Mouse (Mus musculus): ENCODE results near the gene Lypd3.
"Not testable (repeated sequence)": the region's sequence is repeated elsewhere in the genome, so short reads cannot be mapped to it uniquely, and the experiment has no call there.

Gene Lypd3

DNA sequence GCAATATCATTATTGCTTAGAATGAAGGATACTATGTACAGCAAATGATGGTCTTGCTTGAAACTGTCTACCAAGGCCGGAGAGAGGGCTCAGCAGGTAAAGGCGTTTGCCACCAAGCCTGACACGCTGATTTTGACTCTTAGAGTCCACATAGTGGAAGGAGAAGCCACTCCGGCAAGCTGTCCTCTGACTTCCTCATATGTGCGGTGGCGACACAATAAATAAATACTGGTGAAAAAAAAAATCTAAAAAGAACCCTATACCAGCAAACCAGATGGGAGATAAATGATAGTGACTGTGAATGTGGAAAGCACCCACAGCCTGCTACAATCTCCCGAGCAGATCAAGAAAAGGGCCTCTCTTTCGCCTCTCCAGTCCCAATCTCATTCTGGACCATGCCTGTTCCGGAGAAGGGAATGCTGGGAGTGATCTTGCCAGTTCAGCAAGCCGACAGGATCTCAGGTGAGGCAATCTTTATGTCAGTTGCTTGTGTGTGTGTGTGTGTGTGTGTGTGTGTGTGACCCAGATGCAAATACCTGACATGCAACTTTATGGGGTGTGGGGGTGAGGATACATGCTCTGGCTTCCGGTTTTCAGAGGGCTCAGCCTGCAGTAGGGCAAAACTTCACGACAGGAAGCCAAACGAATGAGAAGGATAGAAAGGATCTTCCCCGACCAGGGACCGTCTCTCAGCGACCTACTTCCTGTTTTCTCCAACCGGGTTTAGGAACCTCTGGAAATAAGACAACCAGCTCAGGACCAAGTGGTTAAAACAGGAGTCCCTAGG lies 25.0 kb downstream of the Lypd3 start:
- CTCF ChIA-PET, result interaction anchor here (1.0 kb wide), 1 partner anchor 61 kb away, joined by 3 read pairs; no protein-coding TSS in a partner anchor

DNA sequence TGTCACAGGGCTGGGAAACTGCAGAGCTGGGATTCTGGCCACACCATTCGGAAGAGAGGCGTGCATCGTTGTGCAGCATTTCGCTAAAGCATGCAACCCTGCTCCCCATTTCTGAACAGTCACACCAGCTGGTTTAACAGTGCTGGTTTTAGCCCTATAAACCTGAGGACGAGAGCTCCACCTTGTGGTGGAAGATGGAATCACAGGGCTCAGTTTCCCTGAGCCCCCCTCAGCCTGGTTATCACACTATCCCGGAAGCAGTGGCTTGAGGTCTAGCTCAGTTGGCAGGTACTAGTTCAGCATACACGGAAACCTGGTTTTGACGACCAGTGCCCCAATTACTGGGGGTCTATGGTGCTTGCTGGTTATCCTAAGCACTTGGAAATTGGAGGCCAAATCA lies 26.2 kb downstream of the Lypd3 start:
- CTCF ChIA-PET, result interaction anchor here (0.6 to 0.8 kb wide), 2 partner anchors 16 to 50 kb away, joined by 3 to 4 read pairs; no protein-coding TSS in a partner anchor

DNA sequence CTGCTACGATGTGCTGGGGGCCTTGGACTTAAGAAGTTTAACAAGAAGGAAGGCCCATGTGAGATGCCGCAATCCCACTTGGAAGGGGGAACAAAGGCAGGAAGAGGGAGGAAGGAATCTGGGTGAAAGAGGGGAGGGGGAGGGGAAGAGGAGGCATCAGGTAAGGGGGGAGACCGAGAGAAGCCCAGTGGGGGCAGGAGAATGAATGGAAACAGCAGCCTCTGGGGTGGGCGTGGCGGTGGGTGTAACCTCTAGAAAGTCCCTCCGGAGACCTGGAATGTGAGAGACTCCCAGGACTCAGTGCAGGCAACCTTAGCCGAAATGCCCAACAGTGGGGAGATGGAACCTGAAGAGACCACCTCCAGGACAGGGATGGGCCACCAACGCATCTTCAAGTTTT lies 28.0 kb downstream of the Lypd3 start:
- CTCF ChIA-PET, result no interaction called here

DNA sequence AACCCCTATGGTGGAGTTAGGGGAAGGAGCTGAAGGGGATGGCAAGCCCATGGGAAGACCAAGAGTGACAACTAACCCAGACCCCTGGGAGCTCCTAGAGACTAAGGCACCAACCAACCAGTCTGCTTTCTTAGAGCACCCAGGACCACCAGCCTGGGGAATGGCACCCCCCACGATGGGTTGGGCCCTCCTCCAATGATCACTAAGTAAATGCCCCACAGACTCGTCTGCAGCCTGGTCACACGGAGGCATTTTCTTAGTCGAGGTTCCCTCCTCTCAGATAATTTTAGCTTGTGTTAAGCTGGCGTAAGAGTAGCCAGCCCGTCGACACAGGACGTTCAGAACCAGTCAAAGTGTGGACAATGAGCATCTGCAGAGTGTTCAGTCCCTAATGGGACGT lies 28.6 kb downstream of the Lypd3 start:
- CTCF ChIA-PET, result no interaction called here

DNA sequence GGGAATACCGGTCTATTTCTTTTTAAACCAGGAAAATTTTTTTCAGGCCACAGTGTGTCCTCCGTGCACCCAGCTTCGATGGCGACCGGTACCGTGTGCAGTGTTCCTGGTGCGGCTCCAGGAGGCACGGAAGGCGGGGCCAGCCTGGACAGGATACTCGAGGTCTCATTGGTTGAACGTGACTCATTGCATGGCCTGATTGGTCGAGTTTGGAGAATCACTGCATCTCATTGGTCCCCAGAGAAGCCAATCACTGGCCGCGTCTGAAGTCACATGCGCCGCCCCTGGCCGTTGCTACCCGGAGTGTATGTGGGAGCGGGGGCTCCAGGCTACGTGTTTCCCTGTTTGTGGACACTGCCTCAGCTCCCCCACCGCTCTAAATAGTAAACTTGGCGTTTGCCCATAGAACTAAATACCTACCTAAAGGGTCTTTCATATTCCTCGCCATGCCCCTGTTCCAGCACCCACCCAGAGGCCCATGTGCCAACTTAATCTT lies 35.6 kb downstream of the Lypd3 start:
- CTCF ChIA-PET, result no interaction called here

DNA sequence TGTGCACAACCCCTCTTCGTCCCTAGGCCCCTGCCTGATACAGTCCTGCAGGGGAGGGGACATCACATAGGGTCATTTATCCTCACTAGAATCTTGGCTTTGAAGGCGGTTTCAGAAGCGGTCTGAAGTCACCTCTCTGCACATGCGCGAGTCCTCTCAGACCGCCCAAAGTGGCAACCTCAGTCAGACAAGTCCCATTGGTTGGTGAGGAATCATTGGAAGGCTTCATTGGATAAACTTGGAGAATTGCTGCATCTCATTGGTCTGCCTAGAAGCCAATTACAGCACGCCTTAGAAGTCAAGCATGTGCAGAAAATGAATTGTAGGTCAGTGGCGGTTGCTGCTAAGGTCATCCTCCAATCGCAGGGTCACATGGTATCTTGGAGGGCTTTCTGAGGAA lies 40.2 kb downstream of the Lypd3 start, which contains the start of gene Tex101:
Gene Tex101 (minus strand): TSS at position 101 of the 400 bp plus-strand sequence.
- CTCF ChIA-PET, result no interaction called here

DNA sequence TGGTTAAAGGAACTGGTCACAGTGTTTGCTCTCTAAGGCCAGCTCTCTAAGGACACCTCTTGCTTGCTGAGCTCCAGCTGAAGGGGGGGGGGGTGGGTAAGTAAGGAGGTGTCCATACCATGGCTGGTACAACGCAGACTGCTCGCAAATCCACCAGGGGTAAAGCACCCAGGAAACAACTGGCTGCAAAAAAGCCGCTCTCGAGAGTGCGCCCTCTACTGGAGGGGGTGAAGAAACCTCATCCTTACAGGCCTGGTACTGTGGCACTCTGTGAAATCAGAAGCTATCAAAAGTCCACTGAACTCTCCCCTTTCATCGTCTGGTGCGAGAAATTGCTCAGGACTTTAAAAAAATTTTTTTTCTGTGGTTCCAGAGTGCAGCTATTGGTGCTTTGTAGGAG lies 47.8 kb downstream of the Lypd3 start:
- CTCF ChIA-PET, result interaction anchor here (0.6 kb wide), 1 partner anchor 10 kb away, joined by 4 read pairs; no protein-coding TSS in a partner anchor

DNA sequence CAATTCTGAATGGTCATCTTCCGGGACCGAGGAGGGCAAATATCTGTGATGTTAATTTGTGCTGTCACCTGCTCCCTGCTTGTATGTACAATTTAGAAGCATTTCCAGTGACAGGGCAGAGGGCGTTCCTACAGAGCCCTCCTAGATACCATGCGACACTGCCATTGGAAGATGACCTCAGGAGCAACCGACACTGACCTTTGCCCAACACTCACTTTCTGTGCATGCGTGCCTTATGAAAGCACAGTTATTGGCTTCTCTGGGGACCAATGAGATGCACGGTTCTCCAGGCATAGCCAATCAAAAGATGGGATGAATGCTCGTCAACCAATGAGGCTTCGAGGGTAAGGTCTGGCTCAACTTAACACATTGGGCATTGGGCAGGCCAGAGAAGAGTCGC lies 51.2 kb downstream of the Lypd3 start:
- CTCF ChIA-PET, result not testable (repeated sequence)

Data from spleen, embryonic (tissue).